Mouse (Mus musculus): ENCODE results near the gene Gdpd3. TPM values are rescaled to one million over a fixed set of nuclear protein-coding genes. Genes with fewer than 3 reads are reported as not detected.

Gene Gdpd3
- polyA plus RNA-seq, 2 experiments = 0.27 to 2.0 TPM

GRCm38 (mm10) chr7:126779983-126780970, 14.1 kb downstream of the Gdpd3 start:
- DNase-seq (ENCODE audit: low read depth in 3 of 3, low spot score in 3 of 3) = peak; percentile 66 to 72 (median 67)
- Histone ChIP-seq H3K9me3 (ENCODE audit: control insufficient read depth, low read length) (no peaks in the 10 kb centered on the region), H3K27ac (peak overlapping the region; percentile 59), H3K36me3 (replicated peaks; ENCODE audit: control insufficient read depth, insufficient read depth, low read depth) (peaks cover 14% of the 10 kb centered on the region), H3K4me3 (ENCODE audit: insufficient read depth in 1 of 2, low read depth in 2 of 2, low read length in 2 of 2) (peak overlapping the region; percentile 48 to 50), H3K9ac (replicated peaks) (peak overlapping the region; percentile 36), H3K4me2 (ENCODE audit: low read depth) (peak overlapping the region; percentile 70), H3K27me3 (ENCODE audit: control insufficient read depth, insufficient read depth, low read length) (no peaks in the 10 kb centered on the region), H3K4me1 (replicated peaks; ENCODE audit: control insufficient read depth in 2 of 2, insufficient read depth in 2 of 2, low read length in 1 of 2) (peaks cover 7 to 23% of the 10 kb centered on the region in 2 experiments)
- WGBS (ENCODE audit: insufficient replicate concordance) = under 1% methylated on average over 21 of the region's 21 CpGs
- TF ChIP-seq EP300 (IDR thresholded peaks at IDR 0.05; ENCODE audit: low read depth) (no peak), CTCF (IDR thresholded peaks at IDR 0.05; ENCODE audit: low read depth) (peak; percentile 99)
- peak; percentile 47 for ATAC-seq (ENCODE audit: insufficient read depth)

- Histone ChIP-seq H3K36me3 (replicated peaks; ENCODE audit: control insufficient read depth, insufficient read depth, low read depth) (peaks cover 21% of the 10 kb centered on the region), H3K27ac (no peak within 1 kb of the TSS; the same call in 1 of the 2 replicates), H3K9ac (replicated peaks) (peak within 1 kb of the TSS; percentile 36), H3K4me2 (ENCODE audit: low read depth) (peak within 1 kb of the TSS; percentile 70), H3K9me3 (ENCODE audit: control insufficient read depth, low read length) (no peaks in the 10 kb centered on the region), H3K4me1 (replicated peaks; ENCODE audit: control insufficient read depth in 2 of 2, insufficient read depth in 2 of 2, low read length in 1 of 2) (peaks cover 7 to 15% of the 10 kb centered on the region in 2 experiments), H3K27me3 (ENCODE audit: control insufficient read depth, insufficient read depth, low read length) (no peaks in the 10 kb centered on the region), H3K4me3 (ENCODE audit: insufficient read depth in 1 of 2, low read depth in 2 of 2, low read length in 2 of 2) (peak within 1 kb of the TSS; percentile 48 to 50)
- TF ChIP-seq EP300 (IDR thresholded peaks at IDR 0.05; ENCODE audit: low read depth) (no peak), CTCF (IDR thresholded peaks at IDR 0.05; ENCODE audit: low read depth) (no peak)
- DNase-seq (ENCODE audit: low read depth in 3 of 3, low spot score in 3 of 3) (no peak), ATAC-seq (ENCODE audit: insufficient read depth) (no peak)
- 18% methylated on average over 22 of the region's 22 CpGs for WGBS (ENCODE audit: insufficient replicate concordance)
Observed at GRCm38 (mm10) chr7:126780971-126781635, 15.0 kb downstream of the Gdpd3 start, which contains the start of gene Tbx6. Gene Tbx6, plus strand, starts transcription at chr7:126781483.

- 61% methylated on average over 11 of the region's 11 CpGs for WGBS (ENCODE audit: insufficient replicate concordance)
- Histone ChIP-seq H3K4me2 (ENCODE audit: low read depth) (no peak overlapping the region), H3K4me3 (ENCODE audit: insufficient read depth in 1 of 2, low read depth in 2 of 2, low read length in 2 of 2) (no peak overlapping the region)
Observed at GRCm38 (mm10) chr7:126781661-126782370, 15.7 kb downstream of the Gdpd3 start.

GRCm38 (mm10) chr7:126782693-126783092, 16.6 kb downstream of the Gdpd3 start:
- Histone ChIP-seq H3K9me3 (ENCODE audit: control insufficient read depth, low read length) (no peaks in the 10 kb centered on the region), H3K27ac (no peak overlapping the region), H3K4me3 (ENCODE audit: insufficient read depth in 1 of 2, low read depth in 2 of 2, low read length in 2 of 2) (no peak overlapping the region), H3K4me1 (replicated peaks; ENCODE audit: control insufficient read depth in 2 of 2, insufficient read depth in 2 of 2, low read length in 1 of 2) (peaks cover 7% of the 10 kb centered on the region in 2 experiments), H3K9ac (replicated peaks) (no peak overlapping the region), H3K27me3 (ENCODE audit: control insufficient read depth, insufficient read depth, low read length) (no peaks in the 10 kb centered on the region), H3K4me2 (ENCODE audit: low read depth) (no peak overlapping the region), H3K36me3 (replicated peaks; ENCODE audit: control insufficient read depth, insufficient read depth, low read depth) (peaks cover 36% of the 10 kb centered on the region)
- no peak for TF ChIP-seq CTCF (IDR thresholded peaks at IDR 0.05; ENCODE audit: low read depth)
- TF ChIP-seq EP300 (IDR thresholded peaks at IDR 0.05; ENCODE audit: low read depth) = no peak
- no peak for ATAC-seq (ENCODE audit: insufficient read depth)
- DNase-seq (ENCODE audit: low read depth in 3 of 3, low spot score in 3 of 3) = no peak
- WGBS (ENCODE audit: insufficient replicate concordance) = 72% methylated on average over 13 of the region's 13 CpGs

More at GRCm38 (mm10) chr7:126781661-126782370, 15.7 kb downstream of the Gdpd3 start:
- DNase-seq (ENCODE audit: low read depth in 3 of 3, low spot score in 3 of 3) (no peak), ATAC-seq (ENCODE audit: insufficient read depth) (no peak)
- Histone ChIP-seq H3K36me3 (replicated peaks; ENCODE audit: control insufficient read depth, insufficient read depth, low read depth) (peaks cover 28% of the 10 kb centered on the region), H3K9me3 (ENCODE audit: control insufficient read depth, low read length) (no peaks in the 10 kb centered on the region), H3K4me1 (replicated peaks; ENCODE audit: control insufficient read depth in 2 of 2, insufficient read depth in 2 of 2, low read length in 1 of 2) (peaks cover 7 to 10% of the 10 kb centered on the region in 2 experiments), H3K9ac (replicated peaks) (no peak overlapping the region), H3K27me3 (ENCODE audit: control insufficient read depth, insufficient read depth, low read length) (no peaks in the 10 kb centered on the region), H3K27ac (no peak overlapping the region)
- no peak for TF ChIP-seq EP300 (IDR thresholded peaks at IDR 0.05; ENCODE audit: low read depth)
- no peak for TF ChIP-seq CTCF (IDR thresholded peaks at IDR 0.05; ENCODE audit: low read depth)
